Comparison of ENCODE assay signal across 21 mouse cellular contexts in the genomic region with DNA sequence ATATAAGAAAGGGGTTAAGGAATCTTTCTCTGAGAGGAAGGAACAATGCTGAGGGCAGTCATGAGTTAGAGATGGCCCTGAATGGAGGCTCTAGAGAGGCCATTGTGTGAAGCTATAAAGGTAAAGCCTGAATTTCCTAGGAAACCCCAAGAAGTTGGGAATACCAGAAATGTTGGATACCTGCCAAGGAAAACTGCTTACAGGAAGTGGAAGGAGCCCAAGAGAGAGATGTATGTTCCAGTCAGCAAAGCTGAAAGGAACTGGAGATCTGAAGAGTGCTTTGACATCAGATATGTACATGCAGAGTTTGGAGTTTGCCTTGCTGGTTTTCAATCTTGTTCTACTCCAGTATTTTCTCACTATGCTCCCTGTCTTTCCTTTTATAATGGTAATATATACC.
A peak's percentile ranks its signal among the peaks of the same experiment; 100 is the strongest.
DNase-seq lines count a peak whose midpoint lies in the region; ATAC-seq and TF ChIP-seq lines count a peak whose summit lies in the region.
"Had no signal": no experiment of that assay in that cellular context is flagged by ENCODE, and none has a peak within 500 bp of the region (broad histone marks: within the 10 kb centered on the region; RNA-seq: fewer than 3 reads in every experiment).

No protein-coding gene starts in this region.

- H3K4me3 ChIP-seq in kidney, postnatal 0 days (replicated peaks; ENCODE audit: low read depth, low read length) = no peak overlapping the region
- H3K4me3 ChIP-seq in midbrain, embryonic 11.5 days (ENCODE audit: low read depth, low read length) = no peak overlapping the region
- no peak overlapping the region for H3K4me3 ChIP-seq in midbrain, embryonic 15.5 days
- H3K4me3 ChIP-seq: embryonic facial prominence, embryonic 12.5 days; forebrain, embryonic 12.5 days; gastrocnemius, adult 2 months; heart, embryonic 12.5 days; hindbrain, embryonic 10.5 days had no signal

- DNase-seq in kidney, postnatal 0 days (ENCODE audit: low spot score) = peak; percentile 54
- no peak for DNase-seq in kidney, postnatal 10 days
- DNase-seq in midbrain, embryonic 11.5 days (ENCODE audit: low spot score, missing footprints) = peak; percentile 45
- DNase-seq in NIH3T3 (ENCODE audit: low read depth) = peak; percentile 27
- DNase-seq in mesoderm, embryonic 11.5 days (ENCODE audit: low read depth, low spot score) = peak; percentile 10
- DNase-seq in right cerebral cortex, postnatal 4 days = no peak
- DNase-seq: adrenal gland, postnatal 14 days; B cell, adult 2 months; cerebellum, adult 18-20 months; cerebellum, adult 9-11 months; cerebellum, postnatal 36 days; gastrocnemius, adult 2 months; gastrocnemius, postnatal 25 days had no signal

- H3K27me3 ChIP-seq in kidney, postnatal 0 days (ENCODE audit: insufficient read depth, low read length) = no peaks in the 10 kb centered on the region
- no peaks in the 10 kb centered on the region for H3K27me3 ChIP-seq in midbrain, embryonic 11.5 days (ENCODE audit: control insufficient read depth, insufficient read depth, low read length)
- no peaks in the 10 kb centered on the region for H3K27me3 ChIP-seq in midbrain, embryonic 15.5 days (replicated peaks)
- H3K27me3 ChIP-seq: embryonic facial prominence, embryonic 12.5 days; forebrain, embryonic 12.5 days; heart, embryonic 12.5 days had no signal

- no peaks in the 10 kb centered on the region for H3K36me3 ChIP-seq in kidney, postnatal 0 days (ENCODE audit: insufficient read depth, low read length)
- H3K36me3 ChIP-seq in midbrain, embryonic 11.5 days (ENCODE audit: control insufficient read depth, insufficient read depth, low read length) = no peaks in the 10 kb centered on the region
- no peaks in the 10 kb centered on the region for H3K36me3 ChIP-seq in midbrain, embryonic 15.5 days (replicated peaks)
- H3K36me3 ChIP-seq: embryonic facial prominence, embryonic 12.5 days; forebrain, embryonic 12.5 days; G1E; heart, embryonic 12.5 days; hindbrain, embryonic 10.5 days had no signal

- no peak overlapping the region for H3K4me2 ChIP-seq in kidney, postnatal 0 days (ENCODE audit: low read length)
- no peak overlapping the region for H3K4me2 ChIP-seq in midbrain, embryonic 11.5 days
- no peak overlapping the region for H3K4me2 ChIP-seq in midbrain, embryonic 15.5 days
- H3K4me2 ChIP-seq: embryonic facial prominence, embryonic 12.5 days; forebrain, embryonic 12.5 days; heart, embryonic 12.5 days; hindbrain, embryonic 14.5 days had no signal

- H3K9ac ChIP-seq in kidney, postnatal 0 days (ENCODE audit: low read depth, low read length) = no peak overlapping the region
- no peak overlapping the region for H3K9ac ChIP-seq in midbrain, embryonic 11.5 days (ENCODE audit: low read length)
- no peak overlapping the region for H3K9ac ChIP-seq in midbrain, embryonic 15.5 days
- H3K9ac ChIP-seq: embryonic facial prominence, embryonic 12.5 days; forebrain, embryonic 12.5 days; heart, embryonic 12.5 days; hindbrain, embryonic 14.5 days had no signal

- no peaks in the 10 kb centered on the region for H3K4me1 ChIP-seq in kidney, postnatal 0 days (replicated peaks; ENCODE audit: insufficient read depth, low read length)
- no peaks in the 10 kb centered on the region for H3K4me1 ChIP-seq in midbrain, embryonic 11.5 days (ENCODE audit: control insufficient read depth, insufficient read depth, low read length)
- no peaks in the 10 kb centered on the region for H3K4me1 ChIP-seq in midbrain, embryonic 15.5 days
- H3K4me1 ChIP-seq: forebrain, embryonic 12.5 days; heart, embryonic 12.5 days; hindbrain, embryonic 10.5 days had no signal

- no peak for ATAC-seq in kidney, postnatal 0 days (replicated peaks; ENCODE audit: low FRiP score, low read depth)
- no peak for ATAC-seq in midbrain, embryonic 11.5 days (ENCODE audit: low FRiP score)
- ATAC-seq in midbrain, embryonic 15.5 days (replicated peaks) = no peak
- ATAC-seq: CD4-positive, CD25-positive, alpha-beta regulatory T cell, adult 4 months had no signal

- H3K9me3 ChIP-seq in kidney, postnatal 0 days (replicated peaks; ENCODE audit: low read length) = no peaks in the 10 kb centered on the region
- no peaks in the 10 kb centered on the region for H3K9me3 ChIP-seq in midbrain, embryonic 11.5 days (ENCODE audit: control insufficient read depth, low read length)
- no peaks in the 10 kb centered on the region for H3K9me3 ChIP-seq in midbrain, embryonic 15.5 days
- H3K9me3 ChIP-seq: embryonic facial prominence, embryonic 12.5 days; forebrain, embryonic 12.5 days; G1E; heart, embryonic 12.5 days; hindbrain, embryonic 10.5 days had no signal

- TF ChIP-seq CTCF in kidney, postnatal 0 days (IDR thresholded peaks at IDR 0.05; ENCODE audit: low read depth) = no peak

- no peak overlapping the region for H3K27ac ChIP-seq in kidney, postnatal 0 days
- no peak overlapping the region for H3K27ac ChIP-seq in midbrain, embryonic 11.5 days (ENCODE audit: low read depth, low read length)
- no peak overlapping the region for H3K27ac ChIP-seq in midbrain, embryonic 15.5 days
- H3K27ac ChIP-seq: embryonic facial prominence, embryonic 12.5 days; forebrain, embryonic 12.5 days; gastrocnemius, adult 2 months; hindbrain, embryonic 10.5 days; hindbrain, embryonic 14.5 days had no signal

Comparison
In these comparisons a context has a peak if more than half of its experiments do, and no peak if none do; other contexts are left out.
1. DNase-seq: peak in kidney, postnatal 0 days (single experiment), midbrain, embryonic 11.5 days (single experiment), NIH3T3 (single experiment) and mesoderm, embryonic 11.5 days (single experiment); none in kidney, postnatal 10 days (single experiment) and right cerebral cortex, postnatal 4 days (single experiment).